Comparison of ENCODE assay signal across 8 mouse cellular contexts in the genomic region with DNA sequence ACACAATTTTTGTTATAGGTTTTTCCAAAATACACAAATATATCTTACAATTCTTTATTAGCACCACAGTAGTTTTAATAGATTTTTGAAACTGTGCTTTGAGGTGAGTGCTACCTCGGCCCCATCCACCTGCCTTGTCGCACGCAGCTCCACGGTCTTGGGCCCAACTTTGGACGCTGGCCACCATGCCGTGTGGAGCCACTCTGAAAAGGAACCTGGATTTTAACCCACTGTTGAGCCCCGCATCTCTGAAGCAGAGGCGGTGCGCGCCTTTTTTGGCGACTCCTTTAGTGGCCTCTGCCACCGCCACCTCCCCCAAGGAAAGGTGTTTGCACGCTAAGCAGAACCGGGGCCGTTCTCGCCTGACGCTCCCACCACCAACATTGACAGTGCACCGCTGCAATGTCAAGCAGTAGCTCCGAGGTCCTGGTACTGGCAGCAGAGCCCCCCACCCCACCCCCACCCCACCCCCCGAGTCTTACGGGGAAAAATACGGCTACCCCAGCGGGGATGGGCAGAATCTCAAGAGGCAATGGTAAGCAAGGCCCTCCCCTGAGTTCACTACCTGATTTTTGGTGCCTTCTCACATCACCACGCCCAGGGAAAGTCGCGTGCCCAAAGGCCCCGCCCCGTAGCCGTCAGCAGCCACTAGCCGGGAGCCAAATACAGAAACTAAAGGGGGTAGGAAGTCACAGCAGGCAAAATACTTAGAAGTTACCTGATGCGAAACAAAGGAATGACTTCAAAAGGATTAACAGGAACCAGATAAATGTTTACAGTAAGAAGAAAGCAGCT. TPM values are rescaled to one million over a fixed set of nuclear protein-coding genes. Genes with fewer than 3 reads are reported as not detected.
DNase-seq lines count a peak whose midpoint lies in the region; ATAC-seq and TF ChIP-seq lines count a peak whose summit lies in the region.

No protein-coding gene starts in this region.

- H3K36me3 ChIP-seq in intestine, embryonic 16.5 days (ENCODE audit: control insufficient read depth, insufficient read depth, low read length) = no peaks in the 10 kb centered on the region
- no peaks in the 10 kb centered on the region for H3K36me3 ChIP-seq in small intestine, adult 2 months (ENCODE audit: control insufficient read depth, insufficient read depth, low read length)

- H3K4me2 ChIP-seq in intestine, embryonic 16.5 days (ENCODE audit: low read depth, low read length) = peak overlapping the region; percentile 85

- peak overlapping the region; percentile 45; the same call in 1 of the 2 replicates for H3K9ac ChIP-seq in intestine, embryonic 16.5 days (ENCODE audit: low read depth, low read length)

- peak overlapping the region; percentile 8; the same call in 1 of the 2 replicates for H3K4me3 ChIP-seq in embryonic fibroblast, embryonic 13.5 days (ENCODE audit: insufficient read depth, low read length)
- H3K4me3 ChIP-seq in intestine, embryonic 16.5 days (ENCODE audit: low read length) = peak overlapping the region; percentile 47
- H3K4me3 ChIP-seq in small intestine, adult 2 months (ENCODE audit: low read depth, low read length) = peak overlapping the region; percentile 46

- ATAC-seq in intestine, embryonic 16.5 days = peak; percentile 80

- H3K4me1 ChIP-seq in embryonic fibroblast, embryonic 13.5 days (ENCODE audit: control insufficient read depth, insufficient read depth, low read length) = no peaks in the 10 kb centered on the region
- H3K4me1 ChIP-seq in intestine, embryonic 16.5 days (ENCODE audit: control insufficient read depth, insufficient read depth, low read length) = no peaks in the 10 kb centered on the region
- H3K4me1 ChIP-seq in small intestine, adult 2 months (ENCODE audit: control insufficient read depth, insufficient read depth, insufficient read length, low read length) = 0 out of 2 replicates have a peak, but pooled peaks cover 3% of the 10 kb centered on the region

- no peak for TF ChIP-seq CTCF in embryonic fibroblast, embryonic 13.5 days (IDR thresholded peaks at IDR 0.05; ENCODE audit: borderline replicate concordance, insufficient read depth, low read length)
- TF ChIP-seq CTCF in small intestine, adult 2 months (IDR thresholded peaks at IDR 0.05; ENCODE audit: extremely low read depth, insufficient read length, insufficient replicate concordance, low read depth, low read length) = no peak

- H3K27me3 ChIP-seq in intestine, embryonic 16.5 days (replicated peaks; ENCODE audit: control insufficient read depth, insufficient read depth, low read length) = no peaks in the 10 kb centered on the region
- H3K27me3 ChIP-seq in small intestine, adult 2 months (ENCODE audit: control insufficient read depth, insufficient read depth, low read length) = no peaks in the 10 kb centered on the region

- WGBS in intestine, embryonic 16.5 days = 10% methylated on average over 31 of the region's 31 CpGs
- WGBS in small intestine, adult 2 months = 7% methylated on average over 31 of the region's 31 CpGs

- no peaks in the 10 kb centered on the region for H3K9me3 ChIP-seq in intestine, embryonic 16.5 days (ENCODE audit: control insufficient read depth, low read length)

- no peak overlapping the region for H3K27ac ChIP-seq in embryonic fibroblast, embryonic 13.5 days (ENCODE audit: insufficient read depth, low read length)
- no peak overlapping the region for H3K27ac ChIP-seq in intestine, embryonic 16.5 days (ENCODE audit: low read length)
- no peak overlapping the region for H3K27ac ChIP-seq in small intestine, adult 2 months (ENCODE audit: insufficient read depth, low read depth, low read length)

- DNase-seq in ovary, postnatal 36 days (ENCODE audit: low spot score) = peak; percentile 11
- DNase-seq in ovary, adult 18-20 months (ENCODE audit: low spot score) = no peak
- DNase-seq in lung, postnatal 25 days (ENCODE audit: low spot score) = peak; percentile 23
- no peak for DNase-seq in layer of hippocampus, postnatal 10 days (ENCODE audit: low spot score in 2 of 2)
- DNase-seq in layer of hippocampus, adult 18-20 months (ENCODE audit: low spot score in 2 of 2) = no peak

- TF ChIP-seq POLR2A in embryonic fibroblast, embryonic 13.5 days (IDR thresholded peaks at IDR 0.05; ENCODE audit: low read depth, low read length) = no peak
- no peak for TF ChIP-seq POLR2A in small intestine, adult 2 months (IDR thresholded peaks at IDR 0.05; ENCODE audit: low read depth, low read length)

RNA-seq across cellular contexts. Expression of gene Zfp677, which starts 13.4 kb away (rescaled TPM):
- polyA plus RNA-seq in embryonic fibroblast, embryonic 13.5 days (2011; ENCODE audit: insufficient read length, low read depth, missing spikeins) = 3.1 and 5.4 TPM in 2 replicates
- 2.6 TPM in 2 replicates for polyA plus RNA-seq in intestine, embryonic 16.5 days (2015; fragmentation: Nextera tagmentation; extraction: Ambion mirVana)
- 0.11 TPM in 1 of 2 replicates, not detected in the other for polyA plus RNA-seq in small intestine, adult 2 months (2012; rRNA removed)
- 1 to 10 TPM; 2.1 TPM for total RNA-seq in layer of hippocampus, postnatal 10 days (2021)
- 1 to 10 TPM; 1.5 TPM for total RNA-seq in layer of hippocampus, adult 18-20 months (2021)

RNA-seq across cellular contexts. Expression of gene Zfp54, which starts 52.9 kb away (rescaled TPM):
- 3.6 and 5.3 TPM in 2 replicates for polyA plus RNA-seq in embryonic fibroblast, embryonic 13.5 days (2011; ENCODE audit: insufficient read length, low read depth, missing spikeins)
- polyA plus RNA-seq in intestine, embryonic 16.5 days (2015; fragmentation: Nextera tagmentation; extraction: Ambion mirVana) = 7.5 and 7.9 TPM in 2 replicates
- 0.20 TPM in 1 of 2 replicates, not detected in the other for polyA plus RNA-seq in small intestine, adult 2 months (2012; rRNA removed)
- 1 to 10 TPM; 1.6 TPM for total RNA-seq in layer of hippocampus, postnatal 10 days (2021)
- 1 to 10 TPM in 1 of 2 experiments, under 1 TPM in 1; 0.84 to 1.5 TPM for total RNA-seq in layer of hippocampus, adult 18-20 months (2021)

RNA-seq across cellular contexts. Expression of gene Vmn1r237, which starts 58.5 kb away (rescaled TPM):
- polyA plus RNA-seq in embryonic fibroblast, embryonic 13.5 days (2011; ENCODE audit: insufficient read length, low read depth, missing spikeins) = not detected in 2 replicates
- polyA plus RNA-seq in intestine, embryonic 16.5 days (2015; fragmentation: Nextera tagmentation; extraction: Ambion mirVana) = not detected in 2 replicates
- not detected in 2 replicates for polyA plus RNA-seq in small intestine, adult 2 months (2012; rRNA removed)
- not detected for total RNA-seq in layer of hippocampus, postnatal 10 days (2021)
- total RNA-seq in layer of hippocampus, adult 18-20 months (2021) = not detected

Comparison
In these comparisons a context has a peak if more than half of its experiments do, and no peak if none do; other contexts are left out.
1. DNase-seq: peak in ovary, postnatal 36 days (single experiment) and lung, postnatal 25 days (single experiment); none in ovary, adult 18-20 months (single experiment), layer of hippocampus, postnatal 10 days (0 of 2) and layer of hippocampus, adult 18-20 months (0 of 2).
2. Peak in every context shown above with its lines, with median percentiles within 50 percentile points of each other: H3K4me3 ChIP-seq.